Mouse (Mus musculus) thymus, adult 2 months (tissue): ENCODE data around the gene St3gal2.

ENCODE experiments used
- CTCF ChIP-seq: fragments of 200-500 bp; IDR thresholded peaks from 2 replicates; pipeline ENCODE4 v1.5.1; 2012; ENCODE audit warnings: mild to moderate bottlenecking, control low read depth, low read length, moderate library complexity, borderline replicate concordance; ENCODE audit not compliant: control insufficient read depth, poor library complexity, insufficient read depth; ENCODE audit errors: extremely low read depth
- POLR2A ChIP-seq: fragments of 200-500 bp; IDR thresholded peaks from 2 replicates; pipeline ENCODE4 v1.6.1; 2012; ENCODE audit warnings: mild to moderate bottlenecking, low read length, control low read depth, moderate library complexity; ENCODE audit not compliant: control insufficient read depth, poor library complexity, insufficient read depth; ENCODE audit errors: extremely low read depth

GRCm38 (mm10) chr8:110877862-110878261 lies 41.9 kb upstream of the St3gal2 start:
- TF ChIP-seq CTCF (no peak), POLR2A (no peak)
